Mouse (Mus musculus): ENCODE results near the gene Nbea.

DNA sequence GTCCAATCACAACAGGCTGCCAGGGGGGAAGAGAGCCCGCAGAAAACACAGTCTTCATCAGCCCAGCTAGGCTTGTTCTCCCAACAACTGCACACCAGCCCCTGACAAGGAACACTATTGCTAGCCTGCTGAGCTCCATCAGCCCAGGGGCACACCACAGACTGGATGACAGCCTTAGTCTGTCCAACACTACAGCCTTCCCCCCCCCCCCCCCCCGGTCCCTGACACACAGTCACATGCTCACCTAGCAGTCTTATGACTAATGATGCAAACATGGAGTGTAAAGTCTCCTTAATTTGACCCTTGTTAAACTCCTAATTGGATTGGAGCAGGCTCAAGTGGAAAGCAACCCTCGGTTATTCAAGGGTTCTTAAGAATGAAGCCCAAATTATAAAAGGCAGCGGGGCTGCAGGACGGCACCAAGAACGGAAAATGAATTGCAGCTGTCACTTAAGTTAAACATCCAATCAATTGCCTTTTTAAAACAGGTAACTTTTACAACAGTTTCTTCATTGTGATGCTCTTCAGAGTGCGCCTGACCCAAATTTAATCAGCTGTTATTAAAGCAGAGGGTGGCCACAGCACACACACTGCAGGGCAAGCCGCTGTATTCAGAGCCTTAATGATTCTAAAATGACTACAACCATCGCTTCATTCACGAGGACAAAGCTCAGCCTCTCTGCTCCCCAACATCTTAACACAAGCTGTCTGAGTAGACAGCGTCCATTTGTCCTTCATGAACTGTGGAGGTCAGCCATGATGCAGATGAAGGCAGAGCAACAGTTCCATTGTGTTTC is 427.5 kb downstream of the Nbea start:
- no peak for TF ChIP-seq GATA1 (IDR thresholded peaks at IDR 0.05; ENCODE audit: low read length)
- no peak for TF ChIP-seq TAL1 (IDR thresholded peaks at IDR 0.05; ENCODE audit: low read length)

Data from erythroblast, embryonic 14.5 days (primary cell).